Mouse (Mus musculus): ENCODE data around the gene St13. TPM values are rescaled to one million over a fixed set of nuclear protein-coding genes. Genes with fewer than 3 reads are reported as not detected.

St13 gene
- total and polyA plus RNA-seq, 3 experiments: 192 to 646 (median 208) TPM

DNA sequence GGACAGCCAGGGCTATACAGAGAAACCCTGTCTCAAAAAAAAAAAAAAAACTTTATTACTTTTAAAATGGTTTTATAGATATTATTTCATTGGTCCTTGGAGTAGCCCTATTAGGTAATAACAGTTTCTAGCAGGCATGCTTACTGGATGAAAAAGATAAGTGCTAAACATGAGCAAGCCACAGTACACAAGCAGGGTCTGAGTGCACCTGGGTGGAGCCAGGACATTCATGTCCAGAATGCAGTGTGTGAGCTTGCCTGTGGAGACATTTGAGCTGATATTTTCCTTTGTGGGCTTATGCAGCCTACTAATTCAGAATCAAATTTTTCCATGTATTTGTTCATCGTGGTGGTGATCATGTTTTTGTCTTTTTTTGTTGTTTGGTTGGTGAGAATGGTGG, 38.5 kb upstream of the St13 start:
- Histone ChIP-seq H3K9me3 (replicated peaks; ENCODE audit: low read length) (no peaks in the 10 kb centered on the region), H3K4me3 (replicated peaks in 1 of 3; ENCODE audit: low read depth in 2 of 3, low read length in 2 of 3, poor library complexity in 1 of 3) (no peak overlapping the region), H3K79me2 (replicated peaks; ENCODE audit: control insufficient read depth, extremely low read depth, insufficient read depth, poor library complexity, severe bottlenecking) (no peaks in the 10 kb centered on the region), H3K27me3 (replicated peaks) (no peaks in the 10 kb centered on the region), H3K36me3 (replicated peaks in 1 of 2; ENCODE audit: control insufficient read depth in 1 of 2, insufficient read depth in 1 of 2, low read length in 1 of 2) (peaks cover 26 to 61% of the 10 kb centered on the region in 2 experiments), H3K9ac (ENCODE audit: insufficient read depth, low read depth) (no peak overlapping the region), H3K4me1 (ENCODE audit: control insufficient read depth in 1 of 2, insufficient read depth in 2 of 2) (no peaks in the 10 kb centered on the region), H3K27ac (ENCODE audit: insufficient read depth, low read depth) (no peak overlapping the region), H3K4me2 (ENCODE audit: insufficient read depth, low read depth, poor library complexity, severe bottlenecking) (no peak overlapping the region)
- in situ Hi-C loops (cut with MboI; ENCODE audit: low pct_ligation_motif_present, low pct_unique_long_range_greater_than_20kb, low sequenced_read_pairs) (no loop called here), dilution Hi-C loops (cut with MboI; ENCODE audit: extremely low pct_ligation_motif_present, extremely low pct_unique_long_range_greater_than_20kb, low sequenced_read_pairs) (no loop called here)
- DNase-seq (ENCODE audit: extremely low read depth): no peak
- TF ChIP-seq MAZ (IDR thresholded peaks at IDR 0.05; ENCODE audit: low read depth, low read length) (no peak), NELFE (IDR thresholded peaks at IDR 0.05; ENCODE audit: low read depth, low read length) (no peak), MAFK (IDR thresholded peaks at IDR 0.05; ENCODE audit: insufficient replicate concordance, low read length) (no peak), ZKSCAN1 (IDR thresholded peaks at IDR 0.05; ENCODE audit: borderline replicate concordance, low read depth, low read length) (no peak), UBTF (IDR thresholded peaks at IDR 0.05; ENCODE audit: low read depth, low read length) (no peak), PAX5 (IDR thresholded peaks at IDR 0.05; ENCODE audit: low read length) (no peak), IRF4 (IDR thresholded peaks at IDR 0.05; ENCODE audit: low read depth, low read length) (no peak), JUND (conservative IDR thresholded peaks at IDR 0.05; ENCODE audit: low read depth, low read length) (no peak), KAT2A (IDR thresholded peaks at IDR 0.05; ENCODE audit: insufficient replicate concordance, low read length) (no peak), ZMIZ1 (IDR thresholded peaks at IDR 0.05; ENCODE audit: low read depth, low read length) (no peak), ZC3H11A (IDR thresholded peaks at IDR 0.05; ENCODE audit: low read depth, low read length) (no peak), RAD21 (IDR thresholded peaks at IDR 0.05; ENCODE audit: low read depth, low read length) (no peak), GABPA (IDR thresholded peaks at IDR 0.05; ENCODE audit: insufficient replicate concordance, low read depth, low read length) (no peak), USF2 (conservative IDR thresholded peaks at IDR 0.05; ENCODE audit: low read depth, low read length) (no peak), SIN3A (IDR thresholded peaks at IDR 0.05; ENCODE audit: low read length) (no peak), SMC3 (IDR thresholded peaks at IDR 0.05; ENCODE audit: low read depth, low read length) (no peak), MXI1 (IDR thresholded peaks at IDR 0.05; ENCODE audit: low read depth, low read length) (no peak), ZNF384 (IDR thresholded peaks at IDR 0.05; ENCODE audit: low read depth, low read length) (no peak), E2F4 (IDR thresholded peaks at IDR 0.05; ENCODE audit: insufficient replicate concordance, low read depth, low read length) (no peak)

DNA sequence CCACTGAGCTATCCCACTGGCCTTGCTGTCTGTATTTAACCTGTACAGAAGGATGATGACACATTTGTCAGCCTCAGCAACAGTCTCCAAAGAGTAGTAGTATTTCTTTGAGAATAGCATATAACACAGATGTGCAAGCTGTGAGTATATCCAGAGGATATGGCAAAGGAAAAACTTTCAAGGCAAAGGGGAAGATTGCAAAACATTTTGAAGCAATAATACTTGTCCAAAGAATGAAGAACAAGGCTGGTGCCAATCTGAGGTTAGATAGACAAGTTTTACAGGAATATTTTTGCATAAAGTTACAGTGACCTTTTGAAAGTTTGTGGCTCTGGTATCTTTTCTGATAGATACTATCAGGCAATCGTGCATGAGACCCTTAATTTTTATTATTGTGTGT, 31.3 kb upstream of the St13 start:
- Histone ChIP-seq H3K4me2 (ENCODE audit: insufficient read depth, low read depth, poor library complexity, severe bottlenecking) (no peak overlapping the region), H3K9me3 (replicated peaks; ENCODE audit: low read length) (no peaks in the 10 kb centered on the region), H3K36me3 (replicated peaks in 1 of 2; ENCODE audit: control insufficient read depth in 1 of 2, insufficient read depth in 1 of 2, low read length in 1 of 2) (peaks cover 29 to 65% of the 10 kb centered on the region in 2 experiments), H3K4me3 (replicated peaks in 1 of 3; ENCODE audit: low read depth in 2 of 3, low read length in 2 of 3, poor library complexity in 1 of 3) (no peak overlapping the region), H3K27ac (ENCODE audit: insufficient read depth, low read depth) (no peak overlapping the region), H3K27me3 (replicated peaks) (no peaks in the 10 kb centered on the region), H3K79me2 (replicated peaks; ENCODE audit: control insufficient read depth, extremely low read depth, insufficient read depth, poor library complexity, severe bottlenecking) (no peaks in the 10 kb centered on the region), H3K4me1 (ENCODE audit: control insufficient read depth in 1 of 2, insufficient read depth in 2 of 2) (no peaks in the 10 kb centered on the region), H3K9ac (ENCODE audit: insufficient read depth, low read depth) (no peak overlapping the region)
- DNase-seq (ENCODE audit: extremely low read depth): no peak
- in situ Hi-C loops (cut with MboI; ENCODE audit: low pct_ligation_motif_present, low pct_unique_long_range_greater_than_20kb, low sequenced_read_pairs) (no loop called here), dilution Hi-C loops (cut with MboI; ENCODE audit: extremely low pct_ligation_motif_present, extremely low pct_unique_long_range_greater_than_20kb, low sequenced_read_pairs) (no loop called here)
- TF ChIP-seq KAT2A (IDR thresholded peaks at IDR 0.05; ENCODE audit: insufficient replicate concordance, low read length) (no peak), JUND (conservative IDR thresholded peaks at IDR 0.05; ENCODE audit: low read depth, low read length) (no peak), UBTF (IDR thresholded peaks at IDR 0.05; ENCODE audit: low read depth, low read length) (no peak), ELF1 (IDR thresholded peaks at IDR 0.05; ENCODE audit: low read depth, low read length) (no peak), HCFC1 (IDR thresholded peaks at IDR 0.05; ENCODE audit: low read depth, low read length) (no peak), ZC3H11A (IDR thresholded peaks at IDR 0.05; ENCODE audit: low read depth, low read length) (no peak), JUN (IDR thresholded peaks at IDR 0.05; ENCODE audit: insufficient read depth, low read depth, low read length) (no peak), USF2 (conservative IDR thresholded peaks at IDR 0.05; ENCODE audit: low read depth, low read length) (no peak), CTCF (conservative IDR thresholded peaks at IDR 0.05 in 1 of 2, IDR thresholded peaks at IDR 0.05 in 1 of 2; ENCODE audit: low read depth in 2 of 2, low read length in 2 of 2) (no peak), NRF1 (IDR thresholded peaks at IDR 0.05; ENCODE audit: low read depth, low read length) (no peak), POLR2A (IDR thresholded peaks at IDR 0.05; ENCODE audit: low read depth, low read length) (no peak), MYC (IDR thresholded peaks at IDR 0.05; ENCODE audit: low read depth, low read length) (no peak)

Data from CH12.LX (cell line).